Mouse (Mus musculus): ENCODE results near the gene Wnt3a.

GRCm38 (mm10) chr11:59313944-59314343 is 23.4 kb upstream of the Wnt3a start:
- no peak for TF ChIP-seq CTCF (IDR thresholded peaks at IDR 0.05; ENCODE audit: control insufficient read depth, insufficient read depth, low read length)
- TF ChIP-seq POLR2A (IDR thresholded peaks at IDR 0.05; ENCODE audit: borderline replicate concordance, control insufficient read depth, low read depth, low read length): no peak

Data from bone marrow, adult 2 months (tissue).